Mouse (Mus musculus) hindbrain, embryonic 11.5 days (tissue): ENCODE measurements around the gene Tef. TPM values are rescaled to one million over a fixed set of nuclear protein-coding genes. Genes with fewer than 3 reads are reported as not detected.
A peak's percentile ranks its signal among the peaks of the same experiment; 100 is the strongest.

Source experiments
- ATAC-seq: fragments of 200-750 bp; cut with Nextera tagmentation; 2 replicates; pipeline ENCODE4 v1.8.0; 2017; ENCODE audit warnings: mild to moderate bottlenecking, moderate TSS enrichment, moderate library complexity; ENCODE audit not compliant: low FRiP score
- DNase-seq: peaks from one replicate; pipeline ENCODE4 v3.0.0-alpha.2; 2015; ENCODE audit warnings: low spot score
- H3K27ac ChIP-seq: fragments of 300-500 bp; sonication (generic); 2 replicates; pipeline ENCODE4 v1.5.1; 2014; ENCODE audit warnings: mild to moderate bottlenecking, low read depth, low read length
- H3K27me3 ChIP-seq: fragments of 300-500 bp; sonication (generic); 2 replicates; pipeline ENCODE4 v1.6.1; 2014; ENCODE audit warnings: mild to moderate bottlenecking, low read length, moderate library complexity, mixed read lengths; ENCODE audit not compliant: control insufficient read depth, insufficient read depth
- H3K36me3 ChIP-seq: fragments of 300-500 bp; sonication (generic); 2 replicates; pipeline ENCODE4 v1.6.1; 2014; ENCODE audit warnings: mild to moderate bottlenecking, low read length, moderate library complexity, mixed read lengths; ENCODE audit not compliant: control insufficient read depth, insufficient read depth
- H3K4me1 ChIP-seq: fragments of 300-500 bp; sonication (generic); replicated peaks from 2 replicates; pipeline ENCODE4 v1.6.1; 2014; ENCODE audit warnings: low read length, mixed read lengths; ENCODE audit not compliant: control insufficient read depth, insufficient read depth
- H3K4me2 ChIP-seq: fragments of 300-500 bp; sonication (generic); replicated peaks from 2 replicates; pipeline ENCODE4 v1.6.1; 2014; ENCODE audit warnings: mild to moderate bottlenecking, low read depth, low read length
- H3K4me3 ChIP-seq: fragments of 300-500 bp; sonication (generic); 2 replicates; pipeline ENCODE4 v1.5.1; 2014; ENCODE audit warnings: low read depth, low read length
- H3K9ac ChIP-seq: fragments of 300-500 bp; sonication (generic); 2 replicates; pipeline ENCODE4 v1.6.1; 2014; ENCODE audit warnings: low read depth, low read length
- H3K9me3 ChIP-seq: fragments of 300-500 bp; sonication (generic); 2 replicates; pipeline ENCODE4 v1.6.1; 2016; ENCODE audit warnings: low read length; ENCODE audit not compliant: control insufficient read depth
- WGBS: fragments of 180-500 bp; shearing (Covaris S2); extraction: QIAGEN DNeasy Blood & Tissue Kit; methylation state at CpG from one replicate; pipeline ENCODE4 v1.1.7; 2014; 5-methylcytosine and 5-hydroxymethylcytosine counted together
- polyA plus RNA-seq: library from polyadenylated mRNA; unstranded; fragments of >200 nt; fragmentation: Nextera tagmentation; extraction: Ambion mirVana; gene quantifications from 2 replicates; pipeline ENCODE4 v1.2.1, GENCODE M21; 2014

Tef gene
- polyA plus RNA-seq, 1 experiment from 2014 or later, result 12.4 TPM

GRCm38 (mm10) chr15:81846755-81847154 lies 44.5 kb downstream of the Tef start:
- DNase-seq (no peak), ATAC-seq (no peak)
- no peaks in the 10 kb centered on the region for H3K27me3 ChIP-seq
- 86% methylated on average over 9 of the region's 9 CpGs for WGBS
- no peak overlapping the region for H3K27ac ChIP-seq
- no peaks in the 10 kb centered on the region for H3K4me1 ChIP-seq
- H3K9me3 ChIP-seq, result no peaks in the 10 kb centered on the region
- H3K9ac ChIP-seq, result no peak overlapping the region
- no peak overlapping the region for H3K4me2 ChIP-seq
- H3K4me3 ChIP-seq, result no peak overlapping the region
- peaks cover 9% of the 10 kb centered on the region; the same call in 1 of the 2 replicates for H3K36me3 ChIP-seq

- ATAC-seq (no peak), DNase-seq (no peak)
- Histone ChIP-seq H3K4me1 (no peaks in the 10 kb centered on the region), H3K4me3 (no peak overlapping the region), H3K36me3 (peaks cover 9% of the 10 kb centered on the region; the same call in 1 of the 2 replicates), H3K9ac (no peak overlapping the region), H3K9me3 (no peaks in the 10 kb centered on the region), H3K27ac (no peak overlapping the region), H3K27me3 (no peaks in the 10 kb centered on the region), H3K4me2 (no peak overlapping the region)
- WGBS, result 88% methylated on average over 4 of the region's 4 CpGs
Observed at GRCm38 (mm10) chr15:81847161-81847560, 44.9 kb downstream of the Tef start.

GRCm38 (mm10) chr15:81847861-81848260 lies 45.6 kb downstream of the Tef start:
- Histone ChIP-seq H3K4me1 (no peaks in the 10 kb centered on the region), H3K9ac (no peak overlapping the region), H3K9me3 (no peaks in the 10 kb centered on the region), H3K36me3 (peaks cover 9% of the 10 kb centered on the region; the same call in 1 of the 2 replicates), H3K27me3 (no peaks in the 10 kb centered on the region), H3K4me3 (no peak overlapping the region), H3K27ac (no peak overlapping the region), H3K4me2 (no peak overlapping the region)
- 88% methylated on average over 5 of the region's 5 CpGs for WGBS
- DNase-seq, result no peak
- ATAC-seq, result no peak

GRCm38 (mm10) chr15:81848301-81848700 lies 46.1 kb downstream of the Tef start:
- Histone ChIP-seq H3K4me3 (no peak overlapping the region), H3K9me3 (no peaks in the 10 kb centered on the region), H3K9ac (no peak overlapping the region), H3K27me3 (no peaks in the 10 kb centered on the region), H3K4me2 (no peak overlapping the region), H3K4me1 (no peaks in the 10 kb centered on the region), H3K36me3 (peaks cover 9% of the 10 kb centered on the region; the same call in 1 of the 2 replicates), H3K27ac (no peak overlapping the region)
- WGBS, result 54% methylated on average over 7 of the region's 7 CpGs
- DNase-seq (peak; percentile 66), ATAC-seq (no peak)

GRCm38 (mm10) chr15:81849104-81849503 lies 46.9 kb downstream of the Tef start:
- WGBS, result 83% methylated on average over 9 of the region's 9 CpGs
- H3K36me3 ChIP-seq, result peaks cover 9% of the 10 kb centered on the region; the same call in 1 of the 2 replicates
- ATAC-seq, result no peak

GRCm38 (mm10) chr15:81850718-81851117 lies 48.5 kb downstream of the Tef start:
- H3K9me3 ChIP-seq, result no peaks in the 10 kb centered on the region
- ATAC-seq (no peak), DNase-seq (no peak)
- H3K27me3 ChIP-seq, result no peaks in the 10 kb centered on the region
- WGBS, result 89% methylated on average over 14 of the region's 14 CpGs
- peaks cover 9% of the 10 kb centered on the region; the same call in 1 of the 2 replicates for H3K36me3 ChIP-seq
- no peak overlapping the region for H3K4me2 ChIP-seq
- H3K27ac ChIP-seq, result no peak overlapping the region
- H3K4me3 ChIP-seq, result no peak overlapping the region
- H3K9ac ChIP-seq, result no peak overlapping the region
- no peaks in the 10 kb centered on the region for H3K4me1 ChIP-seq

More at GRCm38 (mm10) chr15:81849104-81849503, 46.9 kb downstream of the Tef start:
- no peaks in the 10 kb centered on the region for H3K27me3 ChIP-seq
- H3K27ac ChIP-seq, result no peak overlapping the region
- H3K4me3 ChIP-seq, result no peak overlapping the region
- H3K4me1 ChIP-seq, result no peaks in the 10 kb centered on the region
- no peaks in the 10 kb centered on the region for H3K9me3 ChIP-seq
- DNase-seq, result no peak
- H3K4me2 ChIP-seq, result no peak overlapping the region
- no peak overlapping the region for H3K9ac ChIP-seq

- ATAC-seq (no peak), DNase-seq (no peak)
- no peaks in the 10 kb centered on the region for H3K4me1 ChIP-seq
- H3K36me3 ChIP-seq, result peaks cover 9% of the 10 kb centered on the region; the same call in 1 of the 2 replicates
- no peaks in the 10 kb centered on the region for H3K9me3 ChIP-seq
- WGBS, result 96% methylated on average over 15 of the region's 15 CpGs
- no peaks in the 10 kb centered on the region for H3K27me3 ChIP-seq
- no peak overlapping the region for H3K4me3 ChIP-seq
- H3K27ac ChIP-seq, result no peak overlapping the region
- no peak overlapping the region for H3K9ac ChIP-seq
- H3K4me2 ChIP-seq, result no peak overlapping the region
Observed at GRCm38 (mm10) chr15:81851375-81851774, 49.2 kb downstream of the Tef start.

GRCm38 (mm10) chr15:81852411-81853000 lies 50.3 kb downstream of the Tef start:
- Histone ChIP-seq H3K4me3 (no peak overlapping the region), H3K36me3 (peaks cover 9% of the 10 kb centered on the region; the same call in 1 of the 2 replicates), H3K4me2 (no peak overlapping the region), H3K9ac (no peak overlapping the region), H3K27me3 (no peaks in the 10 kb centered on the region), H3K4me1 (no peaks in the 10 kb centered on the region), H3K27ac (no peak overlapping the region), H3K9me3 (no peaks in the 10 kb centered on the region)
- no peak for DNase-seq
- ATAC-seq, result no peak
- WGBS, result 91% methylated on average over 9 of the region's 9 CpGs

GRCm38 (mm10) chr15:81853081-81853480 lies 50.9 kb downstream of the Tef start:
- Histone ChIP-seq H3K4me2 (no peak overlapping the region), H3K4me1 (no peaks in the 10 kb centered on the region), H3K9me3 (no peaks in the 10 kb centered on the region), H3K9ac (no peak overlapping the region), H3K36me3 (peaks cover 6% of the 10 kb centered on the region; the same call in 1 of the 2 replicates), H3K27me3 (no peaks in the 10 kb centered on the region), H3K4me3 (no peak overlapping the region), H3K27ac (no peak overlapping the region)
- 95% methylated on average over 7 of the region's 7 CpGs for WGBS
- DNase-seq (no peak), ATAC-seq (no peak)
